Mouse (Mus musculus) myocyte (in vitro differentiated cells): ENCODE results near the gene Sorcs2. TPM values are rescaled to one million over a fixed set of nuclear protein-coding genes. Genes with fewer than 3 reads are reported as not detected.

ENCODE experiments used
- H3K27me3 ChIP-seq: one replicate; pipeline ENCODE4 v1.6.1; 2011; ENCODE audit not compliant: control insufficient read depth, insufficient read depth, insufficient read length
- H3K36me3 ChIP-seq: one replicate; pipeline ENCODE4 v1.6.1; 2011; ENCODE audit not compliant: control insufficient read depth, insufficient read depth
- H3K4me2 ChIP-seq: one replicate; pipeline ENCODE4 v1.6.1; 2011; ENCODE audit warnings: low read depth, control low read depth
- H3K4me3 ChIP-seq: one replicate; pipeline ENCODE4 v1.5.1; 2011; ENCODE audit warnings: mild to moderate bottlenecking, control low read depth, moderate library complexity
- H3K79me2 ChIP-seq: one replicate; pipeline ENCODE4 v1.6.1; 2011; ENCODE audit not compliant: control insufficient read depth, insufficient read depth
- H3ac ChIP-seq: one replicate; pipeline ENCODE4 v1.6.1; 2011; ENCODE audit not compliant: control insufficient read depth, insufficient read length
- CEBPB ChIP-seq: IDR thresholded peaks from 2 replicates; pipeline ENCODE4 v1.6.1; 2011; ENCODE audit warnings: mild to moderate bottlenecking, moderate library complexity; ENCODE audit not compliant: poor library complexity, insufficient read depth, severe bottlenecking
- E2F4 ChIP-seq: IDR thresholded peaks from one replicate; pipeline ENCODE4 v1.6.1; 2011; ENCODE audit warnings: mild to moderate bottlenecking, control low read depth, moderate library complexity; ENCODE audit not compliant: insufficient read depth
- MAX ChIP-seq: IDR thresholded peaks from one replicate; pipeline ENCODE4 v1.6.1; 2011; ENCODE audit warnings: low read depth, mild to moderate bottlenecking, control low read depth
- MYOD1 ChIP-seq, 3 experiments: IDR thresholded peaks; one replicate each; pipeline ENCODE4 v1.6.1; 2011; ENCODE audit warnings: control low read depth in 2 of 3, low read depth in 2 of 3, mild to moderate bottlenecking in 2 of 3, moderate library complexity in 1 of 3; ENCODE audit not compliant: insufficient read length in 2 of 3, control insufficient read depth in 1 of 3
- MYOG ChIP-seq, 3 experiments: IDR thresholded peaks; one replicate each; pipeline ENCODE4 v1.6.1; 2011; ENCODE audit warnings: control low read depth in 2 of 3, low read depth in 2 of 3, mild to moderate bottlenecking in 2 of 3; ENCODE audit not compliant: insufficient read length in 2 of 3, control insufficient read depth in 1 of 3, insufficient read depth in 1 of 3
- POLR2A ChIP-seq: IDR thresholded peaks from one replicate; pipeline ENCODE4 v1.6.1; 2011; ENCODE audit warnings: low read depth, mild to moderate bottlenecking, control low read depth, moderate library complexity; ENCODE audit not compliant: insufficient read length
- POLR2AphosphoS2 ChIP-seq: IDR thresholded peaks from one replicate; pipeline ENCODE4 v1.6.1; 2011; ENCODE audit warnings: low read depth, control low read depth; ENCODE audit not compliant: insufficient read length
- REST ChIP-seq: IDR thresholded peaks from one replicate; pipeline ENCODE4 v1.6.1; 2011; ENCODE audit warnings: mild to moderate bottlenecking, control low read depth, moderate library complexity; ENCODE audit not compliant: insufficient read depth, insufficient read length
- SRF ChIP-seq: IDR thresholded peaks from one replicate; pipeline ENCODE4 v1.6.1; 2011; ENCODE audit warnings: low read depth; ENCODE audit not compliant: control insufficient read depth, insufficient read length
- TCF12 ChIP-seq: IDR thresholded peaks from one replicate; pipeline ENCODE4 v1.6.1; 2011; ENCODE audit warnings: mild to moderate bottlenecking, control low read depth; ENCODE audit not compliant: poor library complexity, insufficient read depth, severe bottlenecking
- TCF3 ChIP-seq: IDR thresholded peaks from one replicate; pipeline ENCODE4 v1.6.1; 2011; ENCODE audit warnings: low read depth, control low read depth; ENCODE audit not compliant: insufficient read length
- USF1 ChIP-seq: IDR thresholded peaks from one replicate; pipeline ENCODE4 v1.6.1; 2011; ENCODE audit warnings: low read depth, mild to moderate bottlenecking, control low read depth, moderate library complexity
- polyA plus RNA-seq: library from polyadenylated mRNA; unstranded; fragments of >200 nt; fragmentation: generic; extraction: Trizol; gene quantifications from one replicate; pipeline ENCODE4 v1.2.1, GENCODE M21; 2012; ENCODE audit warnings: missing spikeins

The Sorcs2 gene
- polyA plus RNA-seq, 1 experiment, result 58.2 TPM

GRCm38 (mm10) chr5:36335661-36336060, 62.3 kb downstream of the Sorcs2 start:
- H3K27me3 ChIP-seq, result no peaks in the 10 kb centered on the region
- no peak overlapping the region for H3ac ChIP-seq
- no peak overlapping the region for H3K4me2 ChIP-seq
- peaks cover 41% of the 10 kb centered on the region for H3K79me2 ChIP-seq
- no peak for TF ChIP-seq SRF
- TF ChIP-seq CEBPB, result no peak
- no peak for TF ChIP-seq MAX
- TF ChIP-seq REST, result no peak
- no peak for TF ChIP-seq MYOG (IDR thresholded peaks at IDR 0.05; ENCODE audit: control insufficient read depth in 1 of 3, insufficient read depth in 1 of 3, insufficient read length in 2 of 3, low read depth in 2 of 3)
- no peaks in the 10 kb centered on the region for H3K36me3 ChIP-seq
- H3K4me3 ChIP-seq, result no peak overlapping the region

- H3K4me3 ChIP-seq, result no peak overlapping the region
- H3K36me3 ChIP-seq, result no peaks in the 10 kb centered on the region
- H3K4me2 ChIP-seq, result no peak overlapping the region
- no peaks in the 10 kb centered on the region for H3K27me3 ChIP-seq
- no peak overlapping the region for H3ac ChIP-seq
- peaks cover 33% of the 10 kb centered on the region for H3K79me2 ChIP-seq
- TF ChIP-seq MAX (no peak), TCF3 (no peak), POLR2AphosphoS2 (no peak), REST (no peak), POLR2A (no peak), CEBPB (no peak), TCF12 (no peak), E2F4 (no peak), USF1 (no peak), SRF (no peak), MYOG (IDR thresholded peaks at IDR 0.05; ENCODE audit: control insufficient read depth in 1 of 3, insufficient read depth in 1 of 3, insufficient read length in 2 of 3, low read depth in 2 of 3) (no peak), MYOD1 (IDR thresholded peaks at IDR 0.05; ENCODE audit: control insufficient read depth in 1 of 3, insufficient read length in 2 of 3, low read depth in 2 of 3) (no peak)
These were observed 63.7 kb downstream of the Sorcs2 start for GRCm38 (mm10) chr5:36334227-36334626.

GRCm38 (mm10) chr5:36330472-36331155, 67.3 kb downstream of the Sorcs2 start:
- Histone ChIP-seq H3K4me2 (no peak overlapping the region), H3K36me3 (no peaks in the 10 kb centered on the region), H3K4me3 (no peak overlapping the region), H3K27me3 (no peaks in the 10 kb centered on the region), H3K79me2 (peaks cover 7% of the 10 kb centered on the region), H3ac (no peak overlapping the region)
- TF ChIP-seq REST (no peak), MYOD1 (IDR thresholded peaks at IDR 0.05; ENCODE audit: control insufficient read depth in 1 of 3, insufficient read length in 2 of 3, low read depth in 2 of 3) (no peak), POLR2A (no peak), POLR2AphosphoS2 (no peak), SRF (no peak), MYOG (IDR thresholded peaks at IDR 0.05; ENCODE audit: control insufficient read depth in 1 of 3, insufficient read depth in 1 of 3, insufficient read length in 2 of 3, low read depth in 2 of 3) (no peak), USF1 (no peak), TCF3 (no peak), MAX (no peak), TCF12 (no peak), E2F4 (no peak), CEBPB (no peak)

GRCm38 (mm10) chr5:36326057-36327010, 71.6 kb downstream of the Sorcs2 start:
- no peak overlapping the region for H3ac ChIP-seq
- H3K36me3 ChIP-seq, result no peaks in the 10 kb centered on the region
- peaks cover 14% of the 10 kb centered on the region for H3K79me2 ChIP-seq
- TF ChIP-seq CEBPB, result no peak
- TF ChIP-seq MYOG (IDR thresholded peaks at IDR 0.05; ENCODE audit: control insufficient read depth in 1 of 3, insufficient read depth in 1 of 3, insufficient read length in 2 of 3, low read depth in 2 of 3), result no peak
- TF ChIP-seq TCF12, result no peak
- no peak for TF ChIP-seq SRF
- no peak for TF ChIP-seq POLR2AphosphoS2
- TF ChIP-seq MAX, result no peak
- no peak for TF ChIP-seq USF1
- TF ChIP-seq POLR2A, result no peak
- no peak for TF ChIP-seq E2F4
- H3K27me3 ChIP-seq, result no peaks in the 10 kb centered on the region
- no peak overlapping the region for H3K4me3 ChIP-seq
- H3K4me2 ChIP-seq, result no peak overlapping the region
